Mouse (Mus musculus): ENCODE results near the gene Il12rb2. TPM values are rescaled to one million over a fixed set of nuclear protein-coding genes. Genes with fewer than 3 reads are reported as not detected.

Gene Il12rb2
- polyA plus RNA-seq, 1 experiment = not detected

- Histone ChIP-seq H3K27me3 (ENCODE audit: control insufficient read depth, insufficient read depth, low read length, poor library complexity, severe bottlenecking) (no peaks in the 10 kb centered on the region), H3K4me3 (ENCODE audit: low read depth, low read length) (no peak overlapping the region), H3K27ac (ENCODE audit: insufficient read depth, low read length) (no peak overlapping the region), H3K9me3 (replicated peaks; ENCODE audit: control insufficient read depth, insufficient read depth, low read length, poor library complexity, severe bottlenecking) (no peaks in the 10 kb centered on the region), H3K9ac (ENCODE audit: low read depth, poor library complexity, severe bottlenecking) (no peak overlapping the region), H3K36me3 (ENCODE audit: control insufficient read depth, insufficient read depth, low read length, poor library complexity, severe bottlenecking) (peaks cover 19% of the 10 kb centered on the region), H3K4me1 (ENCODE audit: control insufficient read depth, insufficient read depth, low read length) (no peaks in the 10 kb centered on the region)
- TF ChIP-seq POLR2A (IDR thresholded peaks at IDR 0.05; ENCODE audit: insufficient read depth, low read length) (no peak), EP300 (IDR thresholded peaks at IDR 0.05; ENCODE audit: insufficient read depth, low read depth, low read length) (no peak), CTCF (IDR thresholded peaks at IDR 0.05; ENCODE audit: low read depth, low read length) (no peak)
Measured at GRCm38 (mm10) chr6:67264935-67265334, 111.1 kb downstream of the Il12rb2 start.

GRCm38 (mm10) chr6:67251095-67251494, 124.9 kb downstream of the Il12rb2 start:
- Histone ChIP-seq H3K9me3 (replicated peaks; ENCODE audit: control insufficient read depth, insufficient read depth, low read length, poor library complexity, severe bottlenecking) (no peaks in the 10 kb centered on the region), H3K27ac (ENCODE audit: insufficient read depth, low read length) (no peak overlapping the region), H3K4me3 (ENCODE audit: low read depth, low read length) (no peak overlapping the region), H3K27me3 (ENCODE audit: control insufficient read depth, insufficient read depth, low read length, poor library complexity, severe bottlenecking) (no peaks in the 10 kb centered on the region), H3K36me3 (ENCODE audit: control insufficient read depth, insufficient read depth, low read length, poor library complexity, severe bottlenecking) (peaks cover 7% of the 10 kb centered on the region), H3K9ac (ENCODE audit: low read depth, poor library complexity, severe bottlenecking) (no peak overlapping the region), H3K4me1 (ENCODE audit: control insufficient read depth, insufficient read depth, low read length) (no peaks in the 10 kb centered on the region)
- TF ChIP-seq POLR2A (IDR thresholded peaks at IDR 0.05; ENCODE audit: insufficient read depth, low read length) (no peak), CTCF (IDR thresholded peaks at IDR 0.05; ENCODE audit: low read depth, low read length) (no peak), EP300 (IDR thresholded peaks at IDR 0.05; ENCODE audit: insufficient read depth, low read depth, low read length) (no peak)

DNA sequence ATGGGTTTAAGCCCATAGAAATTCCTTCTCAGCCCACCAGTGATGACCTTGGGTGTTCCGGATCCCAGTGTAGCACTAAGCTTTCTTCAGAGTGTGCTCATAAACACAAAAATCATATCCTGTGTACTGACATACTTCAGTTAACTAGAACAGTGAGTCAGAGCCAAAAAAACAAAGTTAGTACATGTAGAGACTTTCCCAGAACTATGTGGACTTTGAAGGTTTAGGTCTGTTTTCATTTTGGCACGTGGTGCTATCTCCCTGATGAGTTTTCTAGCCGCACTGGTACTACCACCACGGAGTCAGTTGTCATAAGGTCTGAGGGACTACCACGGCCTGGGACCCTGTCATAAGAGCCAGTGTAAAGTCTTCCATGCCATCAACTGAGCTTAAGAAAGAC, 131.5 kb downstream of the Il12rb2 start:
- no peak overlapping the region for H3K9ac ChIP-seq (ENCODE audit: low read depth, poor library complexity, severe bottlenecking)
- TF ChIP-seq EP300 (IDR thresholded peaks at IDR 0.05; ENCODE audit: insufficient read depth, low read depth, low read length) (no peak), CTCF (IDR thresholded peaks at IDR 0.05; ENCODE audit: low read depth, low read length) (no peak), POLR2A (IDR thresholded peaks at IDR 0.05; ENCODE audit: insufficient read depth, low read length) (no peak)
- no peaks in the 10 kb centered on the region for H3K4me1 ChIP-seq (ENCODE audit: control insufficient read depth, insufficient read depth, low read length)
- 0 out of 2 replicates have a peak overlapping the region, but pooled peaks have one; percentile 86 for H3K27ac ChIP-seq (ENCODE audit: insufficient read depth, low read length)
- no peaks in the 10 kb centered on the region for H3K9me3 ChIP-seq (replicated peaks; ENCODE audit: control insufficient read depth, insufficient read depth, low read length, poor library complexity, severe bottlenecking)
- no peak overlapping the region for H3K4me3 ChIP-seq (ENCODE audit: low read depth, low read length)
- H3K27me3 ChIP-seq (ENCODE audit: control insufficient read depth, insufficient read depth, low read length, poor library complexity, severe bottlenecking) = no peaks in the 10 kb centered on the region
- no peaks in the 10 kb centered on the region; the same call in 1 of the 2 replicates for H3K36me3 ChIP-seq (ENCODE audit: control insufficient read depth, insufficient read depth, low read length, poor library complexity, severe bottlenecking)

- Histone ChIP-seq H3K36me3 (ENCODE audit: control insufficient read depth, insufficient read depth, low read length, poor library complexity, severe bottlenecking) (no peaks in the 10 kb centered on the region; the same call in 1 of the 2 replicates), H3K9me3 (replicated peaks; ENCODE audit: control insufficient read depth, insufficient read depth, low read length, poor library complexity, severe bottlenecking) (no peaks in the 10 kb centered on the region), H3K9ac (ENCODE audit: low read depth, poor library complexity, severe bottlenecking) (peak overlapping the region; percentile 44; the same call in 1 of the 2 replicates), H3K4me3 (ENCODE audit: low read depth, low read length) (no peak overlapping the region), H3K4me1 (ENCODE audit: control insufficient read depth, insufficient read depth, low read length) (no peaks in the 10 kb centered on the region), H3K27ac (ENCODE audit: insufficient read depth, low read length) (peak overlapping the region; percentile 86), H3K27me3 (ENCODE audit: control insufficient read depth, insufficient read depth, low read length, poor library complexity, severe bottlenecking) (no peaks in the 10 kb centered on the region)
- TF ChIP-seq EP300 (IDR thresholded peaks at IDR 0.05; ENCODE audit: insufficient read depth, low read depth, low read length) (no peak), POLR2A (IDR thresholded peaks at IDR 0.05; ENCODE audit: insufficient read depth, low read length) (no peak)
Measured at GRCm38 (mm10) chr6:67243765-67244420, 132.1 kb downstream of the Il12rb2 start.

Other genes starting within 250 kb of the Il12rb2 start
- 1,899 and 1,955 TPM in 2 replicates for gene Serbp1, start 138.0 kb downstream of the Il12rb2 start, polyA plus RNA-seq (2011; ENCODE audit: insufficient read depth, insufficient read length, low read depth, missing spikeins)
- gene Il23r, start 115.7 kb upstream of the Il12rb2 start, polyA plus RNA-seq (2011; ENCODE audit: insufficient read depth, insufficient read length, low read depth, missing spikeins) = not detected in 2 replicates
- 39.5 and 39.9 TPM in 2 replicates for gene Tacstd2, start 159.6 kb upstream of the Il12rb2 start, polyA plus RNA-seq (2011; ENCODE audit: insufficient read depth, insufficient read length, low read depth, missing spikeins)

All from ES-Bruce4 (cell line).